Mouse (Mus musculus) forebrain, embryonic 12.5 days (tissue): ENCODE measurements around the gene Gm20388. TPM values are rescaled to one million over a fixed set of nuclear protein-coding genes. Genes with fewer than 3 reads are reported as not detected.

ENCODE experiments used
- ATAC-seq: fragments of 200-750 bp; cut with Nextera tagmentation; 2 replicates; pipeline ENCODE4 v1.8.0; 2017; ENCODE audit warnings: moderate TSS enrichment; ENCODE audit not compliant: low FRiP score
- H3K27ac ChIP-seq: fragments of 300-500 bp; sonication (generic); 2 replicates; pipeline ENCODE4 v1.5.1; 2016; ENCODE audit warnings: mild to moderate bottlenecking
- H3K27me3 ChIP-seq: fragments of 300-500 bp; sonication (generic); 2 replicates; pipeline ENCODE4 v1.6.1; 2016; ENCODE audit warnings: mild to moderate bottlenecking
- H3K36me3 ChIP-seq: fragments of 300-500 bp; sonication (generic); replicated peaks from 2 replicates; pipeline ENCODE4 v1.6.1; 2016; ENCODE audit warnings: mild to moderate bottlenecking
- H3K4me1 ChIP-seq: fragments of 300-500 bp; sonication (generic); 2 replicates; pipeline ENCODE4 v1.6.1; 2016
- H3K4me2 ChIP-seq: fragments of 300-500 bp; sonication (generic); 2 replicates; pipeline ENCODE4 v1.6.1; 2016; ENCODE audit warnings: mild to moderate bottlenecking, moderate library complexity
- H3K4me3 ChIP-seq: fragments of 300-500 bp; sonication (generic); replicated peaks from 2 replicates; pipeline ENCODE4 v1.5.1; 2016; ENCODE audit warnings: mild to moderate bottlenecking
- H3K9ac ChIP-seq: fragments of 300-500 bp; sonication (generic); 2 replicates; pipeline ENCODE4 v1.6.1; 2016; ENCODE audit warnings: mild to moderate bottlenecking
- H3K9me3 ChIP-seq: fragments of 300-500 bp; sonication (generic); 2 replicates; pipeline ENCODE4 v1.6.1; 2016
- WGBS: fragments of 180-500 bp; shearing (Covaris S2); methylation state at CpG from one replicate; pipeline ENCODE4 v1.1.7; 2016; 5-methylcytosine and 5-hydroxymethylcytosine counted together
- polyA plus RNA-seq: library from polyadenylated mRNA; unstranded; fragments of >200 nt; fragmentation: Nextera tagmentation; extraction: Ambion mirVana; gene quantifications from 2 replicates; pipeline ENCODE4 v1.2.1, GENCODE M21; 2016

Gm20388 gene
- polyA plus RNA-seq, 1 experiment from 2014 or later, result not detected

GRCm38 (mm10) chr8:122389357-122389756, 2478.7 kb downstream of the Gm20388 start:
- Histone ChIP-seq H3K4me3 (no peak overlapping the region), H3K9ac (no peak overlapping the region), H3K4me2 (no peak overlapping the region), H3K36me3 (peaks cover 93% of the 10 kb centered on the region), H3K27me3 (no peaks in the 10 kb centered on the region), H3K9me3 (no peaks in the 10 kb centered on the region), H3K4me1 (no peaks in the 10 kb centered on the region), H3K27ac (no peak overlapping the region)
- 84% methylated on average over 3 of the region's 3 CpGs for WGBS
- no peak for ATAC-seq

- H3K4me1 ChIP-seq, result no peaks in the 10 kb centered on the region
- H3K27me3 ChIP-seq, result no peaks in the 10 kb centered on the region
- H3K4me2 ChIP-seq, result no peak overlapping the region
- H3K9ac ChIP-seq, result no peak overlapping the region
- no peak overlapping the region for H3K4me3 ChIP-seq
- peaks cover 91% of the 10 kb centered on the region for H3K36me3 ChIP-seq
- no peaks in the 10 kb centered on the region for H3K9me3 ChIP-seq
- ATAC-seq, result no peak
- WGBS, result 95% methylated on average over 3 of the region's 3 CpGs
- no peak overlapping the region for H3K27ac ChIP-seq
Observed at GRCm38 (mm10) chr8:122390758-122391157, 2480.1 kb downstream of the Gm20388 start.

GRCm38 (mm10) chr8:122393717-122394116, 2483.1 kb downstream of the Gm20388 start:
- no peak overlapping the region for H3K9ac ChIP-seq

GRCm38 (mm10) chr8:122395291-122395690, 2484.7 kb downstream of the Gm20388 start:
- no peak overlapping the region for H3K9ac ChIP-seq
- 89% methylated on average over 6 of the region's 6 CpGs for WGBS
- no peak overlapping the region for H3K4me3 ChIP-seq
- H3K27ac ChIP-seq, result no peak overlapping the region
- no peaks in the 10 kb centered on the region for H3K27me3 ChIP-seq
- H3K4me1 ChIP-seq, result no peaks in the 10 kb centered on the region
- peaks cover 84% of the 10 kb centered on the region for H3K36me3 ChIP-seq
- H3K4me2 ChIP-seq, result no peak overlapping the region
- H3K9me3 ChIP-seq, result no peaks in the 10 kb centered on the region
- no peak for ATAC-seq

More at GRCm38 (mm10) chr8:122393717-122394116, 2483.1 kb downstream of the Gm20388 start:
- Histone ChIP-seq H3K27ac (no peak overlapping the region), H3K4me2 (no peak overlapping the region), H3K36me3 (peaks cover 83% of the 10 kb centered on the region), H3K4me1 (no peaks in the 10 kb centered on the region), H3K27me3 (no peaks in the 10 kb centered on the region), H3K9me3 (no peaks in the 10 kb centered on the region), H3K4me3 (no peak overlapping the region)
- ATAC-seq, result no peak

- ATAC-seq, result no peak
- Histone ChIP-seq H3K4me3 (no peak overlapping the region), H3K9ac (no peak overlapping the region), H3K4me2 (no peak overlapping the region), H3K27ac (no peak overlapping the region), H3K9me3 (no peaks in the 10 kb centered on the region), H3K27me3 (no peaks in the 10 kb centered on the region), H3K36me3 (peaks cover 89% of the 10 kb centered on the region), H3K4me1 (no peaks in the 10 kb centered on the region)
- WGBS, result 95% methylated on average over 9 of the region's 9 CpGs
Observed at GRCm38 (mm10) chr8:122398186-122398585, 2487.5 kb downstream of the Gm20388 start.

- no peak overlapping the region for H3K9ac ChIP-seq
- no peak overlapping the region for H3K27ac ChIP-seq
- no peak overlapping the region for H3K4me2 ChIP-seq
- 93% methylated on average over 9 of the region's 9 CpGs for WGBS
- H3K4me3 ChIP-seq, result no peak overlapping the region
- no peak for ATAC-seq
- peaks cover 99% of the 10 kb centered on the region for H3K36me3 ChIP-seq
- H3K9me3 ChIP-seq, result no peaks in the 10 kb centered on the region
- H3K27me3 ChIP-seq, result no peaks in the 10 kb centered on the region
- no peaks in the 10 kb centered on the region for H3K4me1 ChIP-seq
Observed at GRCm38 (mm10) chr8:122405146-122405805, 2494.6 kb downstream of the Gm20388 start.

- no peak overlapping the region for H3K9ac ChIP-seq
- H3K9me3 ChIP-seq, result no peaks in the 10 kb centered on the region
- ATAC-seq, result no peak
- H3K36me3 ChIP-seq, result peaks cover 99% of the 10 kb centered on the region
- H3K27me3 ChIP-seq, result no peaks in the 10 kb centered on the region
- H3K27ac ChIP-seq, result no peak overlapping the region
- WGBS, result 94% methylated on average over 7 of the region's 7 CpGs
- H3K4me3 ChIP-seq, result no peak overlapping the region
- H3K4me2 ChIP-seq, result no peak overlapping the region
- H3K4me1 ChIP-seq, result no peaks in the 10 kb centered on the region
Observed at GRCm38 (mm10) chr8:122407678-122408077, 2497.0 kb downstream of the Gm20388 start.

- Histone ChIP-seq H3K4me3 (no peak overlapping the region), H3K9ac (no peak overlapping the region), H3K9me3 (no peaks in the 10 kb centered on the region), H3K4me2 (no peak overlapping the region), H3K4me1 (no peaks in the 10 kb centered on the region), H3K27ac (no peak overlapping the region), H3K36me3 (peaks cover 98% of the 10 kb centered on the region), H3K27me3 (no peaks in the 10 kb centered on the region)
- ATAC-seq, result no peak
- 90% methylated on average over 9 of the region's 9 CpGs for WGBS
Observed at GRCm38 (mm10) chr8:122414311-122414710, 2503.7 kb downstream of the Gm20388 start.

GRCm38 (mm10) chr8:122415554-122415953, 2504.9 kb downstream of the Gm20388 start:
- ATAC-seq, result no peak
- no peak overlapping the region for H3K4me3 ChIP-seq
- H3K36me3 ChIP-seq, result peaks cover 85% of the 10 kb centered on the region
- 95% methylated on average over 6 of the region's 6 CpGs for WGBS
- no peak overlapping the region for H3K4me2 ChIP-seq
- H3K9ac ChIP-seq, result no peak overlapping the region
- no peaks in the 10 kb centered on the region for H3K9me3 ChIP-seq
- no peak overlapping the region for H3K27ac ChIP-seq
- H3K4me1 ChIP-seq, result no peaks in the 10 kb centered on the region; the same call in 1 of the 2 replicates
- H3K27me3 ChIP-seq, result no peaks in the 10 kb centered on the region

GRCm38 (mm10) chr8:122419881-122420555, 2509.4 kb downstream of the Gm20388 start:
- Histone ChIP-seq H3K27ac (no peak overlapping the region), H3K36me3 (peaks cover 41% of the 10 kb centered on the region), H3K4me3 (no peak overlapping the region), H3K27me3 (no peaks in the 10 kb centered on the region), H3K9me3 (no peaks in the 10 kb centered on the region), H3K9ac (no peak overlapping the region), H3K4me2 (no peak overlapping the region), H3K4me1 (no peaks in the 10 kb centered on the region; the same call in 1 of the 2 replicates)
- no peak for ATAC-seq
- 78% methylated on average over 9 of the region's 9 CpGs for WGBS

- Histone ChIP-seq H3K9ac (no peak within 1 kb of the TSS), H3K4me1 (no peaks in the 10 kb centered on the region; the same call in 1 of the 2 replicates), H3K4me3 (no peak within 1 kb of the TSS), H3K4me2 (no peak within 1 kb of the TSS), H3K9me3 (no peaks in the 10 kb centered on the region), H3K36me3 (peaks cover 26% of the 10 kb centered on the region), H3K27ac (no peak within 1 kb of the TSS), H3K27me3 (no peaks in the 10 kb centered on the region)
- 88% methylated on average over 14 of the region's 14 CpGs for WGBS
- ATAC-seq, result no peak
Observed at GRCm38 (mm10) chr8:122421376-122422070, 2510.9 kb downstream of the Gm20388 start, which contains the start of gene Il17c. Gene Il17c (plus strand): TSS chr8:122422020.

- H3K4me2 ChIP-seq, result no peak overlapping the region
- no peaks in the 10 kb centered on the region for H3K9me3 ChIP-seq
- H3K36me3 ChIP-seq, result peaks cover 10% of the 10 kb centered on the region
- no peaks in the 10 kb centered on the region for H3K27me3 ChIP-seq
- H3K4me3 ChIP-seq, result no peak overlapping the region
- WGBS, result 87% methylated on average over 24 of the region's 24 CpGs
- H3K4me1 ChIP-seq, result no peaks in the 10 kb centered on the region; the same call in 1 of the 2 replicates
- no peak for ATAC-seq
- no peak overlapping the region for H3K9ac ChIP-seq
- H3K27ac ChIP-seq, result no peak overlapping the region
Observed at GRCm38 (mm10) chr8:122423217-122423616, 2512.6 kb downstream of the Gm20388 start.
